Mouse (Mus musculus) hindbrain, embryonic 14.5 days (tissue): ENCODE measurements at regions not wholly inside any gene's neighbourhood (a gene's known extent, or its start where the extent isn't known, plus 50 kb on each side); places are given as distances from the start of the nearest gene placed in this dataset.

ENCODE experiments used
- ATAC-seq: fragments of 200-750 bp; cut with Nextera tagmentation; 2 replicates; pipeline ENCODE4 v1.8.0; 2017; ENCODE audit warnings: moderate number of reproducible peaks, mild to moderate bottlenecking, moderate TSS enrichment, moderate library complexity; ENCODE audit not compliant: low FRiP score
- DNase-seq: peaks from one replicate; pipeline ENCODE4 v3.0.0-alpha.2; 2015; ENCODE audit warnings: low spot score
- H3K27ac ChIP-seq: fragments of 300-500 bp; sonication (generic); 2 replicates; pipeline ENCODE4 v1.5.1; 2014; ENCODE audit warnings: mild to moderate bottlenecking, moderate library complexity
- H3K27me3 ChIP-seq: fragments of 300-500 bp; sonication (generic); 2 replicates; pipeline ENCODE4 v1.6.1; 2014; ENCODE audit warnings: mild to moderate bottlenecking, low read length, mixed read lengths; ENCODE audit not compliant: control insufficient read depth, insufficient read depth
- H3K36me3 ChIP-seq: fragments of 300-500 bp; sonication (generic); replicated peaks from 2 replicates; pipeline ENCODE4 v1.6.1; 2014; ENCODE audit not compliant: control insufficient read depth, insufficient read depth
- H3K4me1 ChIP-seq: fragments of 300-500 bp; sonication (generic); replicated peaks from 2 replicates; pipeline ENCODE4 v1.6.1; 2014; ENCODE audit warnings: antibody characterized with exemption, low read length, mixed read lengths; ENCODE audit not compliant: control insufficient read depth, insufficient read depth
- H3K4me2 ChIP-seq: fragments of 300-500 bp; sonication (generic); replicated peaks from 2 replicates; pipeline ENCODE4 v1.6.1; 2014; ENCODE audit warnings: mild to moderate bottlenecking, moderate library complexity
- H3K4me3 ChIP-seq: fragments of 300-500 bp; sonication (generic); replicated peaks from 2 replicates; pipeline ENCODE4 v1.5.1; 2014; ENCODE audit warnings: mild to moderate bottlenecking, low read length
- H3K9ac ChIP-seq: fragments of 300-500 bp; sonication (generic); 2 replicates; pipeline ENCODE4 v1.6.1; 2014
- H3K9me3 ChIP-seq: fragments of 300-500 bp; sonication (generic); 2 replicates; pipeline ENCODE4 v1.6.1; 2016; ENCODE audit warnings: low read length; ENCODE audit not compliant: control insufficient read depth
- WGBS: fragments of 180-500 bp; shearing (Covaris S2); extraction: QIAGEN DNeasy Blood & Tissue Kit; methylation state at CpG from one replicate; pipeline ENCODE4 v1.1.7; 2014; 5-methylcytosine and 5-hydroxymethylcytosine counted together

DNA sequence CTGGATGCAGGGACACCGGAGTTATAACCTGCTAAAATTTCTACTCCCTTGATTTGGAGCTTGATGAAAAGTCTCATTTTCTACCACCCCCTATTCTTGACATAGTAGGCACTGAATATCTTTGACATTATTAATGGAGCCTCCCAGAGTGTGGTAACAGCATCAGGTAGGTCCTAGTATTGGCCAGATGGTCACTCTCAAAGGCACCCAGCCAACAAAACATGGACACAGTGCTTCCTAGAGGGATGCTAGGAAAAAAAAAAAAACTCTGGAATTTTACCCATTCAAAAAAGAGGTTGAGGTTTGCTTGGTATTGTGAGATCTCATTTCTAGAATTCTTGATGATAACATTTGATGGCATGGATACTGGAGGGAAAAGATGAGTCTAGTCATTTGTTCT lies 740.8 kb downstream of the Epm2a start:
- ATAC-seq (no peak), DNase-seq (no peak)
- H3K27ac ChIP-seq = no peak overlapping the region
- H3K4me1 ChIP-seq = no peaks in the 10 kb centered on the region
- H3K36me3 ChIP-seq = no peaks in the 10 kb centered on the region
- no peaks in the 10 kb centered on the region for H3K9me3 ChIP-seq
- no peak overlapping the region for H3K4me2 ChIP-seq
- WGBS = 96% methylated on average over 1 of the region's 1 CpGs
- H3K4me3 ChIP-seq = no peak overlapping the region
- H3K27me3 ChIP-seq = no peaks in the 10 kb centered on the region
- no peak overlapping the region for H3K9ac ChIP-seq

DNA sequence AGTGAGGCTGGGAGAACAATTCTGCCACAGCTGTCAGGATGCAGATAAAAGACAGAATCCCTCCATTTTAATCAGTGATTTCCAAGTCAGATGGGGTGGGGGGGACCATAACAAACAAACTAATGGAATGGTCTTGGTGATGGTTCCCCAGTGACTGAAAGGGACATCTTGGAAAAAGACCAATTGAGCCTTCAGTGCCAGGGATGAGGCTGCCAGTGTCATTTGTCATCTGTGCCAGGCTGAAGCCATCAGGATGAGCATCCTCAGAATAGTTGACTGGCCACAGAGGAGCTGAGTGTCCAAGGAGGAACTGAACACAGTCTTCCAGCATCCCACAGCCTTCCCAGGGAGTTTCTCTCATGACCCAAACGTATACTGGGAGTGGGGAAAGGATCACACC lies 749.3 kb downstream of the Epm2a start:
- Histone ChIP-seq H3K4me3 (no peak overlapping the region), H3K27ac (no peak overlapping the region), H3K4me2 (no peak overlapping the region), H3K4me1 (no peaks in the 10 kb centered on the region), H3K27me3 (no peaks in the 10 kb centered on the region), H3K36me3 (no peaks in the 10 kb centered on the region), H3K9ac (no peak overlapping the region), H3K9me3 (no peaks in the 10 kb centered on the region)
- 60% methylated on average over 1 of the region's 1 CpGs for WGBS
- DNase-seq (no peak), ATAC-seq (no peak)

GRCm38 (mm10) chr10:12096678-12097077 lies 753.5 kb downstream of the Epm2a start:
- H3K9ac ChIP-seq = no peak overlapping the region
- H3K4me3 ChIP-seq = no peak overlapping the region
- DNase-seq (no peak), ATAC-seq (no peak)
- no peaks in the 10 kb centered on the region for H3K27me3 ChIP-seq
- no peak overlapping the region for H3K27ac ChIP-seq
- no peaks in the 10 kb centered on the region for H3K9me3 ChIP-seq
- 89% methylated on average over 3 of the region's 3 CpGs for WGBS
- H3K36me3 ChIP-seq = no peaks in the 10 kb centered on the region
- H3K4me2 ChIP-seq = no peak overlapping the region
- H3K4me1 ChIP-seq = no peaks in the 10 kb centered on the region

GRCm38 (mm10) chr10:12107001-12107418 lies 762.2 kb downstream of the Utrn start:
- ATAC-seq (peak; percentile 92), DNase-seq (peak; percentile 50)
- no peak overlapping the region for H3K4me3 ChIP-seq
- no peak overlapping the region for H3K4me2 ChIP-seq
- H3K4me1 ChIP-seq = no peaks in the 10 kb centered on the region
- no peaks in the 10 kb centered on the region for H3K27me3 ChIP-seq
- no peak overlapping the region for H3K9ac ChIP-seq
- no peaks in the 10 kb centered on the region for H3K36me3 ChIP-seq
- no peak overlapping the region for H3K27ac ChIP-seq
- H3K9me3 ChIP-seq = no peaks in the 10 kb centered on the region

DNA sequence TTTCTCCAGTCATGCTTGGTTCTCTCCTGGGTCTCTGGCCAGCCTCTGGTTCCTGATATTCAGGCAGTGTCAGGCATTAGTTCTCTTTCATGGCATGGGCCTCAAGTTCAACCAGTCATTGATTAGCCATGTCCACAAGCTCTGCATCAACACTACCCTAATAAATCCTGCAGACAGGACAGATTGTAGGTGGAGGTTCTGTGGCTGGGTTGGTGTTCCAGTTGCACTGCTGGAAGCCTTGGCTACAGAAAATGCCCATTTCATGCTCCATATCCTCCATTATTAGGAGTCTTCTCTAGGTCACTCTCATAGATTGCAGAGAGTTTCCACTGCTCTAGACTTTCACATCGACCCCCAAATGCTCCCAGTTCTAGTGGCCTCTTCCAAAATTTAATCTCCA lies 757.4 kb downstream of the Utrn start:
- WGBS = 87% methylated on average over 1 of the region's 1 CpGs
- no peak for DNase-seq
- Histone ChIP-seq H3K36me3 (no peaks in the 10 kb centered on the region), H3K27ac (no peak overlapping the region), H3K4me3 (no peak overlapping the region), H3K4me2 (no peak overlapping the region), H3K9ac (no peak overlapping the region), H3K9me3 (no peaks in the 10 kb centered on the region), H3K4me1 (0 out of 2 replicates have a peak, but pooled peaks cover under 1% of the 10 kb centered on the region), H3K27me3 (no peaks in the 10 kb centered on the region)
- no peak for ATAC-seq

DNA sequence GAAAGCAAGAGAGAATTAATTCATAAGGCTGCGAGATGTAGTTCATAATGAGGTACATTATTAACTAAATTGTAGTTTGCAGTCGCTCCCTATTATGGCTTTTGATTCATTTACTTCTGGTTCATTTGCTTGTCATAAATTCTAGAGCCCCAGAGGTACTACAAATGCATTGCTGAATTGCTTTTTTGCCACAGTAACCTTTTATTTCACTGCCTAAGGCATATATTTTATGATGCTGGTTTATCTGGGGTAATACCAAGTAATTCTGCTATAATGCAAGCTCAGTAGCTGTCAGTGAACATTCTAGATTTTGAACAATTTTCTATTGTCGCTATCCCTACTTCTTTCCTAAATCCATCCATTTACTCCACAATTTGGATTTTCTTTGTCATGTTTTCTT lies 753.4 kb downstream of the Utrn start:
- no peak overlapping the region for H3K4me3 ChIP-seq
- H3K9ac ChIP-seq = no peak overlapping the region
- H3K36me3 ChIP-seq = no peaks in the 10 kb centered on the region
- 71% methylated on average over 3 of the region's 3 CpGs for WGBS
- H3K4me2 ChIP-seq = no peak overlapping the region
- DNase-seq (no peak), ATAC-seq (no peak; the same call in 1 of the 2 replicates)
- H3K27ac ChIP-seq = no peak overlapping the region
- no peaks in the 10 kb centered on the region for H3K9me3 ChIP-seq
- H3K27me3 ChIP-seq = no peaks in the 10 kb centered on the region
- H3K4me1 ChIP-seq = 0 out of 2 replicates have a peak, but pooled peaks cover 4% of the 10 kb centered on the region

- no peaks in the 10 kb centered on the region for H3K27me3 ChIP-seq
- 0 out of 2 replicates have a peak overlapping the region, but pooled peaks have one; percentile 32 for H3K27ac ChIP-seq
- no peak overlapping the region for H3K4me2 ChIP-seq
- no peak overlapping the region for H3K4me3 ChIP-seq
- DNase-seq (no peak), ATAC-seq (peak; percentile 34; the same call in 1 of the 2 replicates)
- WGBS = 60% methylated on average over 6 of the region's 6 CpGs
- no peak overlapping the region for H3K9ac ChIP-seq
- no peaks in the 10 kb centered on the region for H3K36me3 ChIP-seq
- H3K4me1 ChIP-seq = 0 out of 2 replicates have a peak, but pooled peaks cover 4% of the 10 kb centered on the region
- H3K9me3 ChIP-seq = no peaks in the 10 kb centered on the region
These were observed 752.4 kb downstream of the Utrn start for GRCm38 (mm10) chr10:12116662-12117303.

DNA sequence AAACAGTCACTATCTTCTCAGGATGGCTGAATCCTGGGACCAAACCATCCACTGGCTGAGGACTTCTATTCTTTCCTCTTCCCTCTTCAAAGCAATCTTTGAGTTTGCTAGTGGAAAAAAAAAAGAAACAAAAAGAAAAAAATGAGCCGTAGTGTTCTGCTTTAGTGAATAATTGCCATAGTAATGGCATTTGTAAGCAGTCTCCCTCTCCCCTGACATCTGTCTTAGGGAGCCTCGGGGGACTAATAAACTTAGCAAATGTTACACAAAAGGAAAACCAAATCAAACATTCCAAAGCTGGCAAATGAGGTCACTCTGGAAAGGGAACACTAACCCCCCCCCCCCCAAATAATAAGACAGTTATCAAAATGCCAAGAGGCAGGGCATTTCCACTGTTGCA lies 744.9 kb downstream of the Utrn start:
- Histone ChIP-seq H3K4me1 (no peaks in the 10 kb centered on the region), H3K36me3 (no peaks in the 10 kb centered on the region), H3K4me2 (no peak overlapping the region), H3K9ac (no peak overlapping the region), H3K27me3 (no peaks in the 10 kb centered on the region), H3K4me3 (no peak overlapping the region), H3K27ac (no peak overlapping the region), H3K9me3 (no peaks in the 10 kb centered on the region)
- no peak for ATAC-seq
- 19% methylated on average over 2 of the region's 2 CpGs for WGBS
- no peak for DNase-seq

- DNase-seq = no peak
- no peak overlapping the region for H3K4me2 ChIP-seq
- no peak overlapping the region for H3K27ac ChIP-seq
- H3K27me3 ChIP-seq = no peaks in the 10 kb centered on the region
- no peaks in the 10 kb centered on the region for H3K4me1 ChIP-seq
- 79% methylated on average over 3 of the region's 3 CpGs for WGBS
- no peaks in the 10 kb centered on the region for H3K36me3 ChIP-seq
- no peak overlapping the region for H3K4me3 ChIP-seq
- H3K9me3 ChIP-seq = no peaks in the 10 kb centered on the region
- ATAC-seq = no peak
- H3K9ac ChIP-seq = no peak overlapping the region
These were observed 739.7 kb downstream of the Utrn start for GRCm38 (mm10) chr10:12129486-12129885.

- WGBS = 56% methylated on average over 1 of the region's 1 CpGs
- no peak for ATAC-seq
These were observed 724.5 kb downstream of the Utrn start for GRCm38 (mm10) chr10:12144691-12145090.

More at GRCm38 (mm10) chr10:12144691-12145090, 724.5 kb downstream of the Utrn start:
- no peaks in the 10 kb centered on the region for H3K27me3 ChIP-seq
- no peak overlapping the region for H3K4me2 ChIP-seq
- no peak for DNase-seq
- H3K9ac ChIP-seq = no peak overlapping the region
- H3K4me3 ChIP-seq = no peak overlapping the region
- no peaks in the 10 kb centered on the region for H3K9me3 ChIP-seq
- H3K36me3 ChIP-seq = no peaks in the 10 kb centered on the region
- no peaks in the 10 kb centered on the region for H3K4me1 ChIP-seq
- H3K27ac ChIP-seq = no peak overlapping the region
